Mouse (Mus musculus) kidney, postnatal 14 days (tissue): ENCODE results near the gene Vasn.

Experiments
- DNase-seq: peaks from one replicate; pipeline ENCODE4 v3.0.0; 2022; ENCODE audit warnings: mixed read lengths

Gene Vasn

GRCm38 (mm10) chr16:4643670-4644419, 4.1 kb downstream of the Vasn start:
- peak; percentile 88 for DNase-seq

GRCm38 (mm10) chr16:4645867-4646266, 6.1 kb downstream of the Vasn start:
- DNase-seq = no peak

GRCm38 (mm10) chr16:4646831-4647230, 7.1 kb downstream of the Vasn start:
- DNase-seq = no peak

GRCm38 (mm10) chr16:4647651-4648141, 8.0 kb downstream of the Vasn start:
- peak; percentile 57 for DNase-seq

- no peak for DNase-seq
Observed at GRCm38 (mm10) chr16:4648416-4649023, 8.8 kb downstream of the Vasn start.

DNA sequence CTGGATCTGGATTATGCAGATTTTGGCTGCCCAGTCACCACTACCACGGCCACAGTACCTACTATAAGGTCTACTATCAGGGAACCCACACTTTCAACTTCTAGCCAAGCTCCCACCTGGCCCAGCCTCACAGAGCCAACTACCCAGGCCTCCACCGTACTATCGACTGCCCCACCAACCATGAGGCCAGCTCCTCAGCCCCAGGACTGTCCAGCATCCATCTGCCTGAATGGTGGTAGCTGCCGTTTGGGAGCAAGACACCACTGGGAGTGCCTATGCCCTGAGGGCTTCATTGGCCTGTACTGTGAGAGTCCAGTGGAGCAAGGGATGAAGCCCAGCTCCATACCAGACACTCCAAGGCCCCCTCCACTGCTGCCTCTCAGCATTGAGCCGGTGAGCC, 9.5 kb downstream of the Vasn start:
- no peak for DNase-seq

GRCm38 (mm10) chr16:4649692-4650091, 10.0 kb downstream of the Vasn start:
- no peak for DNase-seq

GRCm38 (mm10) chr16:4650161-4650560, 10.4 kb downstream of the Vasn start:
- DNase-seq = no peak

GRCm38 (mm10) chr16:4651081-4651480, 11.3 kb downstream of the Vasn start:
- DNase-seq = no peak

DNA sequence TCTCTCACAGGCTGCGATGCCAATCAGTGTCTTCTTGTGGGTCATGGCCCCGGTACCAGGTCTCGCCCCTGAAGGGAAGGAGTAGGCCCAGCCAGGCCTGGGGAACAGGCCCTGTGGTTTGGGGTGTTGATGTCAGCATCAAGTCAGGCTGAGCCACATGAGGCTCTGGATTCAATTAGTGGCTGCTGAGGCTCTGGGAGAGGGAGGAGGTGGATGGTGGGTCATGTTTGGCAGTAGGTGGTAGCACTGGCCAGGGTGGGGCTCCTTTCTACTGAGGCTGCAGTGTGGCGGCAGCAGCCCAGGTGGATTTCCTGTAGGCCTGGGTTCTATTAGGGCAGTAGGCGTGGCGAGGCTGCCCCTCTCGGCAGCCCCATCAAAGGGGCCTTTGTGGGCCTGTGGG, 11.9 kb downstream of the Vasn start:
- DNase-seq = no peak

GRCm38 (mm10) chr16:4652707-4653416, 13.1 kb downstream of the Vasn start:
- DNase-seq = peak; percentile 58

- DNase-seq = peak; percentile 80
Observed at GRCm38 (mm10) chr16:4654706-4655105, 15.0 kb downstream of the Vasn start.

GRCm38 (mm10) chr16:4655251-4655734, 15.6 kb downstream of the Vasn start:
- peak; percentile 60 for DNase-seq

DNA sequence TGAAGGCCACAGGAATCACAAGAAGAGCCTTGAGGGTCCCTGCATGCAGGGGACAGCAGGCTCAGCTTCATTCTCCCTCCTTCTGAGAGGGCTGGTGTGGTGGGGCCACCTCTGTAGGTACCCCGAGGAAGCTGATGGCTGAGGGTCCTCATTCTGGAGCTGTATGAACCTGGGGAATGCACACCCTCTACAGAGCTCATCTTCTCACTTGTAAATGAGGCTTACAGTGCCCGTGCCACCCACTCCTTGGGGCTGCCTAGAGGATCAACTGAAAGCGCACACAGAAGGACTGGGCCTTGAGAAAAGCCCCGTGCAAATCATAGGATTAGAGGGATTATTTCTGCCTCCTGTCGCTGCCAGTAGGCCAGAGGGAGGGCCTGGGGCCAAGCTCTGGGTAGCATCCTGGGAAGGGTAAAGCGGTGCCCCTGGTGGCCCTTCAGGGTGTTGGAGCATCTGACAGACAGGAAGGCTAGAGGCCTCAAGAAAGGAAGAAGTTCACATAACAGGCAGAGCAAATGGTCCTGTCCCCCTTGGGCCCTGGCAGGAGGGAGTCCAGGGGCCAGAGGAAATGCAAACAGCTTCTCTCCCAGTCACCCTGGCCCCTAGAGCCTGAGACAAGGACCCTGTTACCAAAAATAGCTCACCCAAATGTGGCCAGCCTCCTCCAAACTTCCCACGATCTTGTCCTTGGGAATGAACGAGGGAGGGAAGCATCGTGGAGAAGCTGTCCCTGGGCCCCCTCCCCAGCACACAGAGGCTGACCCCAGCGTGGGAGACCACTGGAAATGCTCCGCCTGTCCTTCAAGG, 16.2 kb downstream of the Vasn start:
- DNase-seq = no peak

GRCm38 (mm10) chr16:4656571-4657081, 16.9 kb downstream of the Vasn start:
- no peak for DNase-seq

DNA sequence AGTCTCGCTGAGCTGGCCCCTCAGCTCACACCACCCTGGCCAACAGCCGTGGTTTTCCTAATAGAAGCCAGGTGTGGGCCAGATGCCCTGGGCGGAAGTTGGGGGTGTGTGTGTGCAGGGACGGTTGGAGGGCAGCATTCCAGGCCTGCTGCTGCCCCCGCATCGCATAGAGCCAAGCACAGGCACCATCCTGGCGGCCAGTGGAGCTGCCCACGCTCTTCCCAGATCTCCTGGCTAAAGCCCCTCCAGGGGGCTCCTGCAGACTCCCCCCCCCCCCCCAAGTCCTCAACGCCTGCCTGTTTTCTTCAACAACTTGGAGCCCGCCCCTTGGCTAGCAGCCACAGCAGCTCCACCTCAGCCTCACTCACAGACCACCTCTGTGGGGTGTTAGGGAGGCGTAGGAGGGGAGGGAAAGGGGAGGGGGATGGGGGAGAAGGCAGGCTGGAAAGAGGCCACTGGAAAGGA, 19.1 kb downstream of the Vasn start:
- DNase-seq = no peak

DNA sequence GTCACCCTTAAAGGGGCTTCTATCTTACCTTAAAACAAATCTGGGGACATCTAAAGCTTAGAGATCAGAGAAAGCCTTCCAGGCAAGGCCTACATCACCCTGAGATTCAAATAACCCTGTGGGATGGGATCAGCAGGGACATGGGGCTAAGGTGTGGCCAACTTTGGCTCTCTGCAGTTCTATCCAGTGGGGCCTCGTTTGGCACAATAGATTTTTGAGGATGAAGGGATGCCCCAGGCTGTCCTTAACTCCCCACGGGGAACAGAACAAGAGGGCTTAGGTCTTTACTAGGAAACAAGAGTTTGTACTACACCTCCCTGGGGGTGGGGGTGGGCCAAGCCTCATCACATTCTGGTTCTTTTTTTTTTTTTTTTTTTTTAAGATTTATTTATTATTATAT, 19.6 kb downstream of the Vasn start:
- no peak for DNase-seq

GRCm38 (mm10) chr16:4661605-4662004, 21.9 kb downstream of the Vasn start:
- no peak for DNase-seq

DNA sequence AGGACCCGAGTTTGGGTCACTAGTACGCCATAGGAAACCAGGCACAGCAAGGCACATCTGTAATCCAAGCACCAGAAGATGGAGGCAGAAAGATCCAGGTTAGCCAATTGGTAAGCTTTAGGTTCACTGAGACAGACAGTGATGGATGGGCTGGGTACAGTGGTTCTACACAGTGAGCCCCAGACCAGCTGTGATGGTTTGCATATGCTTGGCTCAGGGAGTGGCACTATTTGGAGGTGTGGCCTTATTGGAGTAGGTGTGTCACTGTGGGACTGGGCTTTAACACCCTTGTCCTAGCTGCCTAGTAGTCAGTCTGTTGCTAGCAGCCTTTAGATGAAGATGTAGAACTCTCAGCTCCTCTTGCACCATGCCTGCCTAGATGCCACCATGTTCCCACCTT, 24.1 kb downstream of the Vasn start:
- DNase-seq = no peak

GRCm38 (mm10) chr16:4665726-4666125, 26.0 kb downstream of the Vasn start:
- no peak for DNase-seq

- DNase-seq = peak; percentile 91
Observed at GRCm38 (mm10) chr16:4667190-4667808, 27.6 kb downstream of the Vasn start.

GRCm38 (mm10) chr16:4670317-4670716, 30.6 kb downstream of the Vasn start:
- DNase-seq = no peak
